Mouse (Mus musculus): Measurements from ENCODE around the gene Rhox3h. TPM values are rescaled to one million over a fixed set of nuclear protein-coding genes. Genes with fewer than 3 reads are reported as not detected.
"Not testable (repeated sequence)": the region's sequence is repeated elsewhere in the genome, so short reads cannot be mapped to it uniquely, and the experiment has no call there.

Rhox3h gene
- not detected for total RNA-seq (2022)

- not testable (repeated sequence) for DNase-seq (ENCODE audit: low spot score)
These were observed at the start of gene Rhox3h for GRCm38 (mm10) chrX:37668664-37669063. Rhox3h (minus strand) TSS chrX:37668764.

DNA sequence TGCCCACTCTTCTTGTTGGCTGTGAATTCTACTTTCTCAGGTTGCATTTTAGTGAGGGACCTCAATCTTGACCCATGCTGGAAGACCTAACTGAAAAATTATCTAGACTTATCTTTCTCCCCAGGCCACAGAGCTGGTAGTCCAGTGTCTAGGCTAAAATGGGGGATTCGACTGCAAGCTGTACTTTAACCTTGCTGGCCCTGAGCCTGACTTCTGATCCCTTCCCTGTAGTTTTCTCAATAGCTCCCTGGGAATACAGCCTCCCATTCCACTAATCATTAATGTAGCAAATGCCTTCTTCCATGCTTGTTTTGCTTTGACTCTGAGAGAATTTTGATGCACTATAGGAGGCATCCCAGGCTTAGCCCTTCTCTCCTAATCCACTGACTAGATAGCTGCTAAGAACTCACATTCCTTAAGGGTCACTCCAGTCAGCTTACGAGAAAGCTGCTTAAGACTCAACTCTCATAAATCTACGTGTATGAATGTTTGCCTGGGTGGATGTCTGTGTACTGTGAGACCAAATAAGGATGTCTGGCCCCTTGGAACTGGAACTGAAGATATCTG lies 33.3 kb upstream of the Rhox3h start:
- DNase-seq (ENCODE audit: low spot score), result no peak

GRCm38 (mm10) chrX:37692261-37692660 lies 23.7 kb upstream of the Rhox3h start:
- DNase-seq (ENCODE audit: low spot score), result no peak

DNA sequence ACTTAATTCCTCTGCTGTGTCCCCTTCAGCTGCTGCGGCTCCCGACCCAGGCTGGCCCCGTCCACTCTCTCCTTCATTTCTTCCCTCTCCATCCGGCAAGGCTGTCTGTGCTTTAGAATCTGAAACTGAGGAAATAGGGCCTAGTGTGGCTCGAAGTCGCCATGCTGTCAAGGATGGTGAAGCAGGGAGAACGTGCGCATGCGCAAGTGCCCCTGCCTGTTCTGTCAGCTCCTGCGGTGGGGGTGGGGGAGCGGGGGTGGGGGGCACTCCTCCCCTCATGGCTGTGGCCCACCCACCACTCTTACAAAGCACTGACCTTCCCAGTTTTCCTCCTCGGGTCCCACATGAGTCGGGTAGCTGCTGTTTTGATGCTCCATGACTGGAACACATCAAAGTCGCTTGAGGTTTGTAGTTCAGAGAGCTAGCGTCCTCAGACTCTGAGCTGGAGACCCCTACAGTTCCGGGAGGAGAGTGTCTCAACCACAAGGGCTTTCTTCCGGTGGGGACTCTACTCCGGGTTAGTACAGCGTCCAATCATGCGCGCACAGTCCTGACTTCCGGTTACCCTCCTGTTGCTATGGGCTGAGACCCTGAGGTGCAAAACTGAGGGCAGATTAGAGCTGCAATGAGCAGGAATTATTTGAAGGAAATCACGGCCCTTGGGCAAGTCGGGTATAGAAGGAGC lies 14.6 kb upstream of the Rhox3h start:
- DNase-seq (ENCODE audit: low spot score), result no peak

- not testable (repeated sequence) for DNase-seq (ENCODE audit: low spot score)
These were observed 4.6 kb upstream of the Rhox3h start, which contains the start of gene Rhox2h for GRCm38 (mm10) chrX:37673177-37673576. Rhox2h (minus strand) TSS chrX:37673277.

- DNase-seq (ENCODE audit: low spot score), result not testable (repeated sequence)
These were observed 17.3 kb downstream of the Rhox3h start, which contains the start of gene Rhox4g for GRCm38 (mm10) chrX:37651227-37651626. Rhox4g (minus strand) TSS chrX:37651327.

DNA sequence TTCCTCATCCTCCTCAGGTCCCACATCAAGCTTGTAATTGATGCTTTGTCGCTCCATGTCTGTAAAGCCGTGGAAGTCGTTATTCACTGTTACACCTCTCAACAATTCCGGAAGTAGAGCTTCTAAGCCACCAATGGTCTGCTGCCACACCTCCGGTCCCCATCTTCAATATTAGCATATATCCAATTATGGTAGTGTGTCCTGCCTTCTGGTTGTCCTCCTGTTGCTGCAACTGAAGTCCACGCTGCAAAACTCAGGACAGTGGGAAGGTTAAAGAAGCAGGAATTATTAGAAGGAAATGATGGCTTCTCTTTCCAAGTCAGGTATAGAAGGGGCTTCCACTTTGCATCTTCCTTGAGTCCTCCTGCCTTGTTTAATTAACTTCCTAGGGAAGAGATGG lies 25.2 kb downstream of the Rhox3h start, which contains the start of gene Rhox2g:
Gene Rhox2g, minus strand, starts transcription at position 101 of the 400 bp plus-strand sequence.
- not testable (repeated sequence) for DNase-seq (ENCODE audit: low spot score)

- DNase-seq (ENCODE audit: low spot score), result not testable (repeated sequence)
These were observed 40.1 kb downstream of the Rhox3h start, which contains the start of gene Rhox3g for GRCm38 (mm10) chrX:37628512-37628911. Rhox3g (minus strand) TSS chrX:37628612.

Other genes starting within 250 kb of the Rhox3h start
- not detected for gene Rhox4b, start 236.3 kb downstream of the Rhox3h start, total RNA-seq (2022)
- under 1 TPM in 1 of 4 experiments, not detected in 3; 0.85 TPM for gene Rhox2c, start 215.1 kb downstream of the Rhox3h start, total RNA-seq (2022)
- gene Rhox3c, start 210.2 kb downstream of the Rhox3h start, total RNA-seq (2022), result not detected
- not detected for gene Rhox4c, start 188.4 kb downstream of the Rhox3h start, total RNA-seq (2022)
- not detected for gene Rhox2d, start 175.3 kb downstream of the Rhox3h start, total RNA-seq (2022)
- not detected for gene Rhox4d, start 154.4 kb downstream of the Rhox3h start, total RNA-seq (2022)
- not detected for gene Rhox2e, start 138.3 kb downstream of the Rhox3h start, total RNA-seq (2022)
- not detected for gene Rhox3e, start 126.7 kb downstream of the Rhox3h start, total RNA-seq (2022)
- gene Rhox4e, start 111.4 kb downstream of the Rhox3h start, total RNA-seq (2022), result not detected
- gene Rhox2f, start 97.4 kb downstream of the Rhox3h start, total RNA-seq (2022), result not detected
- gene Rhox3f, start 87.8 kb downstream of the Rhox3h start, total RNA-seq (2022), result not detected
- not detected for gene Rhox4f, start 61.1 kb downstream of the Rhox3h start, total RNA-seq (2022)
- not detected for gene Rhox3g, start 40.2 kb downstream of the Rhox3h start, total RNA-seq (2022)
- not detected for gene Rhox2g, start 25.3 kb downstream of the Rhox3h start, total RNA-seq (2022)
- gene Rhox4g, start 17.4 kb downstream of the Rhox3h start, total RNA-seq (2022), result not detected
- gene Rhox2h, start 4.5 kb upstream of the Rhox3h start, total RNA-seq (2022), result under 1 TPM in 2 of 4 experiments, not detected in 2; 0.63 to 0.72 TPM
- 1 to 10 TPM in 3 of 4 experiments, under 1 TPM in 1; 0.60 to 3.8 (median 1.6) TPM for gene Rhox5, start 136.1 kb upstream of the Rhox3h start, total RNA-seq (2022)
- gene Rhox6, start 158.1 kb upstream of the Rhox3h start, total RNA-seq (2022), result not detected
- gene Rhox7a, start 162.9 kb upstream of the Rhox3h start, total RNA-seq (2022), result not detected
- gene Rhox8, start 210.2 kb upstream of the Rhox3h start, total RNA-seq (2022), result not detected
- not detected for gene Rhox7b, start 228.5 kb upstream of the Rhox3h start, total RNA-seq (2022)
- gene Rhox9, start 233.0 kb upstream of the Rhox3h start, total RNA-seq (2022), result not detected

Data from heart, adult 8-10 months (tissue).